Mouse (Mus musculus) thymus, adult 18-20 months (tissue): Measurements from ENCODE around the gene Dusp5.
A peak's percentile ranks its signal among the peaks of the same experiment; 100 is the strongest.

ENCODE experiments used
- DNase-seq, 2 experiments: peaks; one replicate each; pipeline ENCODE4 v3.0.0; 2022; ENCODE audit warnings: mixed read lengths in 2 of 2

Dusp5 gene

DNA sequence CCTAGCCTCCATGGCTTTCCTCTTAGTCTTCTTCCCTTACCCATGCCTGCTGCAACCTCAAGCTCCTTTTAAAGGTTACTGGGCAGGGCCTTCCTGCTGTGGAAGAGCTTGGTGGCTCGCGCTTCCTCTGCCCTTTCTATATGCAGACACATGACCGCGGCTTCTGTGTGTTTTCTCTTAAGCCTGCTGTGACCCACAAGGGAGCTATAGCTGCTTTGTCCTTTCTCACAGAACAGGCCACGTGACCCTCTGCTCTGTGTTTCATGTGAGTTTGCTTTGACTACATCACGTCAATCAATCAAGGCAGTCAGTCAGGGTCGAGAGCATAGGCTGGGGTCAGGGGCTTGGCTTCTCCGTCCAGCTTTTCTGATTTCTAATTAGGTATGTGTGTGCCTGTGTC is 18.7 kb downstream of the Dusp5 start:
- DNase-seq = no peak

DNA sequence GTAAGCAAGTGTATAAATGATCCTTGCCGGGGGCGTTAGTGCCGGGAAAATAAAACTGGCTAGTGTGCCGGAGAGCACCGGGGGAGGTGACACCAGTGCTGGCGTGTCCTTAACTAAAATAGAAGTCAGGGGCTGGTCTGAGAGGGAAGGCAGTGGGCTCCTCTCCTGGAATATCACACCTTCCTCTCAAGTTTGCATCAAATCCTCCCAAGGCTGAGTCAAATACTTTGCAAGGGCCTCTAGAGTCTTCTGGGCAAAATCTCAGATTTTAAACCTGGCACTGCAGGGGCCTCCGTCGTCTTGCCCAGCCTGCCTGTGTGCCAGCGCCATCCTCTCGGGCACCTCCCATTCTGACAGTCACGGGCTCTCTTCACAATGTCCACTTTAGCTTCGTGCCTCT is 22.1 kb downstream of the Dusp5 start:
- no peak for DNase-seq

DNA sequence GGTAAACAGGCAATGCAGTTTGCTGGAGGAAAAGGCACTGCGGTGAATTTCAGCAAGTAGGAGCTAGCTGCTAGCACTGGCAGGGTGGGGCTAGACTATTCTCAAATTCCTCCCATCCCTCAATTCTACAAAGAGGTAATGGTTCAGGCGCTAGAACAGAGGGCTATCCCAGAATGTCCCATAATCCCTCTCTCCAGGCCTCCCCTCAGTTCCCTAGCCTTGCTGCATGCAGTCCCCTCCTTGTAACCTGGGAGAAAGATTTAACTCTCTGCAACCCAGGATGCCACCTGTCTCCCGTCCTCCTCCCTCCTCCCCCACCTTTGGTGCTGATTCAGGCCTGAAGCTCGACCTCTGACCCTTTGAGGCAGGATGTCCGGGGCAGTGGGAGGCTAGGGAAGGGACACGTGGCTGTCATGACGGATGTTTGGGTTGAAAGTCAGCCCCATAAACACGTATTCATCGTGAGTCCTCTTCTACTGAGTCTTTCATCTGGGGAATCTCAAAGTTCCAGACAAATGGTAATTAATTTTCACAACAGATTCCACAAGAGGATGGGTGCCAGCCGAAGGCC is 23.4 kb downstream of the Dusp5 start:
- DNase-seq = no peak

DNA sequence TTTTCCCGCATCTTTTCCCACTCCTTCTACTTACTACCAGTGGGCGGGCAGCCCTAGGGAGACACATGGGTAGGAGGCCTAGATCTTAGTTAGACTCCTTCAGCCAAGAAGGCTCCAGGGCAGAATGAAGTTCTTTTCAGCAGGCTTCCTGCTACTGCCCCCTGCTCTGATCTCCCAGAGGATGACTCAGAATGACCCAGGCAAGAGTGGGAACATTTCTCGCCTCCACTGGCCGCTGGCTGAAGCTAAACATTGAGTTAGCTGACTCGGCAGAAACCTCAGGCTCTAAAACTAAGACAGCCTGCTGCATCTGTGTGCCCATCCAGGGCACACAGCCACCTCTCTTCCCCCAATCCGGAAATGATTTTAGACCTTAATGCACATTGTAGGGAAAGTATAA is 23.9 kb downstream of the Dusp5 start:
- DNase-seq = no peak

DNA sequence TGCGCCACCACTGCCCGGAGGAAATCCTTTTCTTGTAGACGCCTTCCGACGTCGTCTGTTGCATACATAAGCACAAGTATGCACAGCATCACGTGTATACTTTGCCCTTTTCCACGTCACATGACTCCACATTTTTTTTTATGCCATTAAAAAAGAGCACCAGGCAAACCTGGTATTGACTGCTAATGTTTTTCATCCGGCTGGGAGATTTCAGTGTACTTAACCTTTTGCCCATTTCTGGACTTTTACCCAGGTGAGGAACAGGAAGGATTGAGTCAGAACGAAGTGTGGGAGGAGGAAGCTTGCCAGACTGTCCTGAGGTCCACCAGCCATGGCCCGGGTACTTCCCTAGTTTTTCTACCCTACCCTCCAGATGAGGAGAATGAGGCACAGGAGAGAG is 25.5 kb downstream of the Dusp5 start:
- DNase-seq = no peak

DNA sequence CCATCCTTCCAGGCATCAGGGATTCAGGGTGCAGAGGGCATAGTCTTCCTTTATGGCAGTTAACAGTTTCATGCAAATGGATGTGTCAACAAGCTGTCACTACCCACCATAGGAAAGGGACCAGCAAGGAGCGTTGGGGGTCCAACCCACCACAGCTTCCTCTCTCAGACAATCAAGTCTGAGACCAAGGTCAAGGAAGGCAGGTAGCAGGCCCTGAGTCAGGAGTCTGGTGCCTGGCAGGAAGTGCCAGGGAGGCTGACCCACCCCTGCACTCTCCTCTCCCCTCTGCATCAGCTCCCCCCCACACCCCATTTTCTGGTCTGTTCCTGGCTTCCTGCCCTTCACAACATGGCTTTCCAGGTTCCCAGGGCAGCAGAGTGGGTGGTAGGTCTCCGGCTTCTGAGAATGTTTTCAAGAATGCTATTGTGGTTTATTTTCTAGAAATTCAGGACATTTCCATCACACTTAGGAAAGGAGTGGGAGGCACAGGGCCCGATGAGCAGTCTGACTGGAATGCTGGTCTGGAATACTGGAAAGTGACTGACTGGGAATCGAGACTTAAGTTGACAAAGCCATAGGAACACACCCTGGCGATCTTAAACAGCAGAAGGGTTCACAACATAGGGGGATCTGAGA is 26.2 kb downstream of the Dusp5 start:
- DNase-seq = no peak

DNA sequence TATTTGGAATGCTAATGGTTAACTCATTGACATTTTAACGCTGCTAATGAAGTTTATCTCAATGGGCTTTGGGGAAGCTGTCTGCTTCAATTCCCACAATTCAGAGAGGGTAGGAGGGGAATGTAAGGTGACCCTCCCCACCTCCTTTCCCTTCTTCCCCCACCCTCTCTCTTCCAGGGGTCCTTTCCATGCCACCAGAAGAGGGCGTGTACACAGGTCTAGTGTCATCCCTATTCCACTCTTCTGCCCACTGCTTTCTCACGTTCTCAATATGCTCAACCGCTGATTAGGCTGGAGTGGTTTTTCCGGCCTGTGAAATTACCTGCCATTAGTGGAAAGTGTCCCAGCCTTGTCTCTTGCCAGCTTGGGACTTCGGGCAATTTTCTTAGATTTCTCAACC is 27.9 kb downstream of the Dusp5 start:
- no peak for DNase-seq

DNA sequence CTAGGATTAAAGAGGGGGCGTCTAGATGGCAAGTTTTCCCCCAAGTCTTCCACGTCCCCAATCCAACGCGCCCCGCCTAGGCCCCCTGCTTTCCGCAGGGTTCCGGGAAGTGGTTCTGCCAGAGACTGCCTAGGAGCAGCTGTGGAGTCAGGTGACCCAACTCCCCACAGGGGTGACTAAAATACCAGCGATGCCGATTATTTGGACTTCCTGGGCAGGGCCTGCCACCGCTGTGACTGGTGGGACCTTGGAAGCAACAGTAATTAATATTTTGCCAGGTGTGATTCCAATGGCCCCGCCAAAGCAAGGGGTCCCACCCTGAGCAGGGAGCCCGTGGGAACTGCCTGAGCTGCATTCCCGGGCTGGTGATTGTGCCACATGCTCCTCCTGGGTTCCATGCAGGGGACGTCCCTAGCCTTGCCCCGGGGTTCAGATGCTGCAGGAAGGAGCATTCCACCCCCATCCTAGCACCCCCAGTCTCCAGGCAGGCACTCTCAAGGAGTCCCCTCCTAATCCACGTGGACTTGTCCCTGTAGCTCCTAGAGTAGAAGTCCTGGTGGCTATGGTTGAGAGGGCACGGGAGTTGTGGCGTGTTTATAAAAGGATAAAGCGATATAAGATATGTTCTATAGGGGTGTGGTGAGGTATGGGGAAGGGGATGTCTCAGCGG is 28.5 kb downstream of the Dusp5 start:
- peak; percentile 49 to 65 for DNase-seq

DNA sequence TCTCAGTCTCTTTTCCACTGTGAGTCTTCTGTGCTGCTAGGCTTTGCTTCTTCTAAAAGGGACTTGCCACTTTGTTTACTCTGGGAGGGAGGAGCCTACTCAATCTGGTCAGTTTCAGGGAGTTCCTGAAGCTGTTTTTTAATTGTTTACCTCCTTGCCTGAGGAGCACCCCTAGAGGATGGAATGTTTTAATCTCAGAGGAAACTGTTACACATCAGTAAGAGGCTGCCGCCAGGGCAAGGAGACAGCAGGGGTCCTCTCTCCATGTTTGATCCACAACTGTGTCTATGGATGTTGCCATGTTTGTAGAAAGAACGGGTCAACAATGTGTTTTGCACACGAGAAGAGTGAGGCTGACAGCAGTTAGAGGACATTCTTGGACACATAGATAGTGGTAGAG is 31.5 kb downstream of the Dusp5 start:
- no peak for DNase-seq

DNA sequence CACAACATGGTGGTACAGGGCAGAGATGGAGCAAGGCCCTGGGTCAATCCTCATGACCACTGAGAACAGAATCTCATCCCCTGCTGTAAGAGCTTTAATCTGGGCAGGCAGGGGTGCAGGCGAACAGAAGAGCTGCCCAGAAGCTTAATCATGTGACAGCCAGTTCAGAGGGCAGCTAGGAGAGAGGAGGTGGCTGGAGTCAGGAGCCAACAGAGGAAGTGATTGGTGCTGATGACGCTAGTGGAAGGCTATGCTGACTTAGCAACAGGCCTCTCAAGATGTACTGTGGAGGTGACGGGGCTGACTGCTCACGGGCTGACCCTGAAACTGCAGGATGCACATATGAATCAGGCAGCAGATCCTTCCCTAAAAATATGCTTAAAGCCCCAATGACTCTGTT is 35.3 kb downstream of the Dusp5 start:
- DNase-seq = no peak

DNA sequence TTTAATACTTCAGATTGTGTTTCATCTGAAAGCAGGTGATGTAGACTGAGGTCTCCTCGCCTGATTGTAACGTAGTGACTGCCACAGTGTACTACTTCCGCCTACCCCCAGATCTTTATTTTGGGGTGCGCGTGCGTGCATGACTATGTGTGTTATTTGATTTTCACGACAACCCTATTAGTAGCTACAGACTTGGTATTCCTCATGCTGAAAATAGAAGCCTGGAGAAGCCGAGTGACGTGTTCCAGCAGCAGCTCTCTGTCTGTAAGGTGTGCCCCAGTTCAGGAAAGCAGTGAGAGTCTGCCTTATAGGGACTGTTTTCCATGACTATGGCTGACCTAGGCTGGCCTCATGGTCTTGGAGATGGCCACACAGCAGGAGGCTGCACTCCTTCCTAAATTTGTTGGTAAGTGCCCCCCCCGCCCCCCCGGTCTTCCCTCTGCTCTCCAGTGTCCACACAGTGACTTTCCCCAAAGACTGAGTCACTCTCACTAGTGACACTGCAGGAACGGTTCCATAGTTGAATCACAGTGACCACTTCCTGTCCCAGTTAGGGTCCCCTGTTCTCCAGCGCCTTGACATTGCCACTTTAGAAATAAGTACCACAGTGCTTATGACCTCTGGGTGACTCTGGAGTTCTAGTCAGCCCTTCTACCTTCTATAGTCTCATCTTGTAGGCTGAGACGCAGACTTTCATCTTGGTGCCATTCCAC is 36.8 kb downstream of the Dusp5 start:
- DNase-seq = no peak

DNA sequence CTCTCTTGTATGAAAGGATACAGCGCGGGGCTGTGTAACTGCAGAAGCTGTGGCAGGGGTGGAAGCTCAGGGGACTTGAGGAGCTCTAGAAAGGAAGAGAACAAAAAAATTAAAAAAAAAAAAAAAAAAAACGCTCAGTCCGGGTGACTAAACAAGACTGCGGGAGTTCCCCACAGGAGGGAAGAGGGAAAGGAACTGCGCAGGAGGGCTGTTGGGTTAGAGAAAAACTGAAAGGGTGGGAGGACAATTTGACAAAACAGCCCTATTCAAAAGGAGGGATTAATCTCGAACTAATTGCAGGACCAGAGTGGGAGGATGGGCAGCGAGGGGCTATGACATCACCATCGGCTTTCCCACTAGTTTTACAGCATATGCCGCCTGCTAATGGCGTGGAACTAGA is 39.0 kb downstream of the Dusp5 start:
- DNase-seq = peak in 1 of 2 experiments; percentile 1

DNA sequence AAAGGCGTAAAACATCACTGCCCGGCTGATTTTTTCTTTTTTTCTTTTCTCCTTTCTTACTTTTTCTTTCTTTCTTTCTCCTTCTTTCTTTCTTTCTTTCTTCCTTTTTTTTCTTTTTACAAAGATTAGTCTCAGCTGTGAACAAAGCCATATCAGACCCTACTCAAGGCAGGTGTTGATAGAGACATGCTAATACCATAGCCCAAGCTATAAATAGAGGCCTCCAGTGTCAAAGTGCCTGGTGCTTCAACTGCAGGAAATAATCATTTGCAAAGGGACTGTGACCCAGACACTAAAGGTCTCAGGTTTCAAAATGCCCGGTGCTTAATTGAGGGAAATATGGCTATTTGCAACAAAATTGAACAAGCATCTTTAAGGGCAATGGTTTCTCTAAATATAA is 39.6 kb downstream of the Dusp5 start:
- no peak for DNase-seq

DNA sequence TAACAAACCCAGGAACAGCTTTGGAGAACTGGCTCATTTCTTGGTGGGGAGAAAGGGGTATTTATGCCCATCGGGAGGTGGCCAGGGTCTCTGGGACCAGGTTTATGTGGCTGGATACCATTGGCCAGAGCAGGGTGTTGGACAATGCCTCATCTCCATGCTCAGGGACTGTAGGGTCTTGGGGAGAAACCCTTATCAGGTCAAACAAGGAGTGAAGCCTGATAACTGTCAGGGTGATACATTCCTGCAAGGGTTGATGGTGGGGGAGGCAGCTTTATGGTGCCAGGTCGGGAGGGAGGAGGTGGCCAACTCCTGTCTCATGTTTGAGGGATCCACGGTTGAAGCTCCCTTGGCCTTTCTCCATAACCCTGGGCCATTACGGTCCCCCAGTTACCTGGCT is 42.1 kb downstream of the Dusp5 start:
- DNase-seq = peak in 1 of 2 experiments; percentile 2

DNA sequence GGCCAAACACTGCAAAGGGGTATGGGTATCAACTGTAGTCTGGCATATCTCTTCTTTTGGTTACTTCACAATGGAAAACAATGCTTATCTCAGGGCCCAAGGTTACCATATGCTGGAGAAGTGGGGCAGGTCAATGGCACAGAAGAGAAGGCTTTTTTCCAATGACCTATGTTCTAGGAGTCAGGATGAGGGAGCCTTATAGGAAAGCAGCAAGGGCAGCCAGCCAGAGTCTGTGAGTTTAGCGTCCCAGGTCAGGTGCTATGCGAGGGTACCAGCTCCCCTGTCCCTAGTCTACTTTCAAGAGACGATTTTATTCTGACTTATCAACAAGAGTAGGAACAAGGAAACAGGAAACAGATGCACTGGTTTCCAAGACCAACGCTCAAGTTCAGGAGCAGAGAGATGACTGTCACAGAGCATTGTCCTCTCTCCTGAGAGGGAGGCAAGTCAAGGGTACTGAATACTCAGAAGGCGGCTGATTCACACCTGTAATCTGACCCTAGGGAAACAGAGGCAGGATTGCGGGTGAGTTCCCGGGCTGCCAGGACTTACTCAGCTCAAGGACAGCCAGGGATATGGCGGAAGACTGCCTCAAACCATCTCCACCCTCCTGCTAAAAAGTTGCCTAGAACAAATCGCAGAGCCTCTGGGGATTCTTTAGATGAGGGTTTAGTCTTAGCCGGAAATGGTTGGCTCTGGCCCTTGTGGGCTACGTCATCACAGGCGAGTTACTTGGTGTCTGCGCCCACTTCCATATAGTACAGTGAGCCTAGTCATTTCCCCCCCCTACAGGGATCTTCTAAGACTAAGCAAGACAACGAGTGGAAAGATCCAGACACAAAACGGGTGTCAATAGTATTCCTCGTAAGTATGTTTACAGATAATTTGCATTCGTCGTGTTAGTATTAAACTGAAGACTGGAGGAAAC is 42.9 kb downstream of the Dusp5 start:
- DNase-seq = peak in 1 of 2 experiments; percentile 3

DNA sequence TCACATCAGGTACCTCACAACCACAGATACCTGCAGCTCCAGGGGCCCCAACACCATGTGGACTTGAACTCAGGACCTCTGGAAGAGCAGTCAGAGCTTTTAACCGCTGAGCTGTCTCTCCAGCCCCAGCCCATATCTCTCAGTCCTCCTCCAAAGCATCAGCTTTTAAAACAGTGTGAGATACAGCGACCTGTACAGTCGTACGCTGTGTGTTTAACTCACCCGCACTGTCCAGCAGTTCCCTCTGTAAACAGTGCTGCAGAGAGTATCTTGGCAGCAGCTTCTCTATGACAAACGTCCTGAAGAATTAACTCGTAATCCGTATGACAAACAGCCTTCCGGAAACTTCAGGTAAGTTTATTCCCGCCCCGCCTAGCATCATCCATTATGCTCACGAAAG is 43.7 kb downstream of the Dusp5 start:
- no peak for DNase-seq

DNA sequence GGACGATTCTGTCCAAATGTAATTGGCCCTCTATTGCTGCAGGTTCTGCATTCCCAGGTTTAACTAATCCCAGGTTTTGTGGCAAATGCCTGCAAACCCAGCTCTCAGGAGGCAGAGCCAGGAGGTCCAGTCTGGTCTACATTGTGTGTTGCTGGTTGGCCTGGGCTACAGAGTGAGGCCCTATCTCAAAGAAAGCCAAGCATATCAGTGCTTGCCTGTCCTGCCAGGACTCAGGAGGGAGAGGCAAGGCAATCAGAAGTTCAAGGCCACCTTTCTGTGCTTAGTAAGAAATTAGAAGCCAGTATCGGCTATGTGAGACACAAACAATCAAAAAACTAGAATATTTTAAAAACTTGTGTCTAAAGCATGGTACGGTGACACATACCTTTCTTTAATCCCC is 44.2 kb downstream of the Dusp5 start:
- no peak for DNase-seq

DNA sequence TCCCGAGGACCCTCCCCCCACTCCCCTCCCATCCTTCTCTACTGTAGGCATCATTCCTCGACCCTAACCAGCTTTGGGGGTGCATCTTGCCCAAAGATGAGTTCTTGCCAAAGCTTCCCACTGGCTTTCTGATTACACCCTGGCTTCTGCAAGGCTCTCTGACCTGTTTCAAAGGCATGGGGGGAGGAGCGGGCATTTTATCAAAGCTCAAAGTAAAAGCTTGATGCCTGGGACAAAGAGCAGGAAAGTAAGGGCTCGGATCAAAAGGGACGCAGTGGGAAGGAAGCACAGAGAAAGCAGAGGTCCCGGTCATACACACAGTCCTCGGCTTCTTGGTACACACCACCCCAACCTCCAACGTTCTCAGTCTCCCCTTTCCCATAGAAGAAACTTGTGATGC is 45.2 kb downstream of the Dusp5 start:
- DNase-seq = peak in 1 of 2 experiments; percentile 1

DNA sequence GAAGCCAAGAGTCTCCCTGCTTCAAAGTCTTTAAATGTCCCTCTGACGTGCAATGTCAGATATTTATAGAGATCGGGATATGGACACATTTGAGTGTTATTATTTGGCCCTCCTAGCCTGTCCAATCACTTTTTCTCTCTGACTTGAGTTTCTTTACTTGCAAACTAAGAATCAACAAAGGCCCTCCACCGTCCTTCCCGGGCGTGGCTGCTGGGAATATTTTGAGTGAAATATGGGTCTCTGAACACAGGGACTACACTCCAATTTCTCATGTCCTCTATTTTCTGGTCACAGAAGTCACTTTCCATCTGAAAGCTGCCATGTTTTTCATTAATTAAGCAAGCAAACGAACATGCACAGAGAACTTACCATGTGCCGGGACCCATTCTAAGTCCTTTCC is 45.6 kb downstream of the Dusp5 start:
- DNase-seq = peak in 1 of 2 experiments; percentile 0

DNA sequence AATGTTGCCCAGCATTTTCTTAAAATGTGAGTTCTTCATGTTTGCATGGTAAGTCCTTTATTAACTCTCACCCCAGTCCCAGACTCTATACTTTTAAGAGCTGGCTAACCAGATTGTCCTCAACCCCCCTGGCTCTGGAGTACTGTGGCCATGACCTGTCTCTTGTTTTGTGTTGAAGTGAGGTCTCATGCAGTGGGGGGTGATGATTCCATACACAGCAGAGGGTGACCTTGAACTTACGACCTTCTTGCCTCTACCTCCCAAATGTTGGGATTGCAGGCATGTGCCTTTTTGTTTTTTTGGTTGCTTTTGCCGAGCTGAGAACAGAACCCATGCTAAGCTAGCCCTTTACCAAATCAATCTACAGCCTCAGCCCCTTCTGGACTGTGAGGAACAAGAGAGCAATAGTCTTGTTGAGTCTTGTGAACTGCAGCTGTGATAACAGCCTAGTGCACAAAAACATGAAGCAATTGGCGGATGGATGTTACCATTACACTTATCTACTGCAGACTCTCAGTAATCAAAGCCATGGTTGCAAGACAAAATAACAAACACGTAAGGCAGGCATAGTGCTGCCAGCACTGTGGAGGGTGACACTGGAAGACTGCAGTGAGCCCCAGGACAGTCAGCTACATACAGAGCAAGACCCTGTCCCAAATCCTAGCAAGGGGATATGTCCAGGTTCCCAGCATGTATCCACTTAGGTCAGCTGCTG is 46.5 kb downstream of the Dusp5 start:
- DNase-seq = peak in 1 of 2 experiments; percentile 2

DNA sequence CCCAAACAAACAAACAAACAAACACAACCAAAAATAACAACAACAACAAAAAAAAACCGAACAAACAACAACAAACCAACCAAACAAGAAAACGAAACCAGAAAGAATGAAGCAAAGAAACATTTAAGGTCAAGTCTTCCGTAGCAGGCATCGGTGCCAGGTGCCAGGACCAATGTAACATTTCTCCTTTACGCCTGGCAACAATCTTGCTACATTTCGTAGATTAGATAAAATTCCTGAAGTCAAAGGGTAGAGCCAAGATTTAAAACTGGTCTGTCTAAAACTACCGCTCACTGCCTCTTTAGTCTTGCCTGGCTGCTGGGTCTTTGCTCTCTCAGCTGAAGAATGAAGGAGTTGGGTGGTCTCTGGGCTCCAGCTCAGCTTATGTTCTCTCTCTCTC is 47.2 kb downstream of the Dusp5 start:
- peak in 1 of 2 experiments; percentile 1 for DNase-seq
